Mouse (Mus musculus) retina, postnatal 7 days (tissue): ENCODE results near the gene Ctcfl.
"Not testable (repeated sequence)": the region's sequence is repeated elsewhere in the genome, so short reads cannot be mapped to it uniquely, and the experiment has no call there.

Experiments used
- DNase-seq: peaks from one replicate; pipeline ENCODE4 v3.0.0-alpha.2; 2012; ENCODE audit warnings: low read depth, low spot score

Gene Ctcfl

DNA sequence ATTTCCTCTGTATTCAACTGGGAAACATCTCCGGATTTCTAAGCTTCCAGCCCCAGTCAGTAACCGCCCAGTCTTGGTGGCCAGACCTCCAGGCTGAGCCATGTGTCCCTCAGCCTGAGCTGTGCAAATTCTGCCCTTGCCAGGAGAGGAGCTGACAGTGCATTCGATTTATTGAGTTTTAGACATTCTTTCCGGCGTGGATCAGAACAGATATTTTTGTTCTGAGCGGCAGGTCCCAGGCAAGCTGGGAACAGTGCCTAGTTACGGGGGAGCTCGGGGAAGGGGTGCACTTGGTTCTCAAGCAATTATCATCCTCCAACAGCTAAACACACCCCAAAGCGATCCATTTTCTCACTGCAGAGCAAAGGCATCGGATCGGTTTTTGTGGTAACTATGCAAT is 24.3 kb upstream of the Ctcfl start:
- DNase-seq, result no peak

GRCm38 (mm10) chr2:173138323-173139239 is 19.3 kb upstream of the Ctcfl start:
- DNase-seq, result no peak

DNA sequence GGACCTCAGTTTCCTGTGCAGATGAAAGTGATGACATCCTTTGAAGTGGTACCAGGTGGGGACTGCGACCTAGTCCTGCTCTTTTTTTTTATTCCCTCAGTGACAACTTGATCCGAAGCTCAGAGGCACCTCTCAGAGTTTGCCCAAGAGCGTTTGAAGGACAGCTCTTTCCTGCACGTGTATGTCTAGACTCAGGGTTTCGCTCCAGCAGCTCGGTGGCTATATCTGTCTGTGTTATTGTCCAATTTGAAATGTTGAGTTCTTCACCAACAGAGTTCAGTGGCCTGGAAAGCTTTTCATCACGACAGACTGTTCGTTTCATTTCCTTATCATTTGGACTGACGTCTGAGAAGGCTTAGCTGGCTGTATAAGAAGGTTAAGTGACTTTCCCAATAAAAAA is 15.4 kb upstream of the Ctcfl start:
- no peak for DNase-seq

DNA sequence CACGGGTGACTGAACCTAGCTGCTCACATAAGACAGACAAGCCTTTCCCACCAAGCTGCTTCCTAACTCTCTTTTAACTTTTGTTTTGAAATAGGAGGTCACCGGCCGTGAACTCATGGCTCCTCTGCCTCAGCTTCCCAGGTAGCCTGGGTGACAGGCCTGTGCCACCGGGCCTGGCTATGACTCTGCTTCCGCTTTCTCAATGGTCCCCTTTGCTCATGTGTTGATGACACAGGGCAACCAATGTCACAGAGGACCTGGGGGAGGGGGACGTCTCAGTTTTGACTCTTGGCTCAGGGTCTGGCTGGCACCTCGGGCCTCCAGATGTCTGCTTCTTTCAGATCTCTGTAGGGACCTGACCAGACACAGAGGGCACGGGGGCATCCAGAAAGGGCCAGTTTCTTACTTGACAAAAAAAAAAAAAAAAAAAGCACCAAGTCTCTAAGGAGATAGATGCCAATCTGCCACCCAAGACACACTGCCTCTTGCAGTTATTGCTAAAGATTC is 13.5 kb upstream of the Ctcfl start:
- DNase-seq, result no peak

- DNase-seq, result no peak
These were observed 12.9 kb upstream of the Ctcfl start for GRCm38 (mm10) chr2:173132262-173132661.

- DNase-seq, result no peak
These were observed 9.8 kb upstream of the Ctcfl start for GRCm38 (mm10) chr2:173129111-173129510.

- no peak for DNase-seq
These were observed 7.1 kb upstream of the Ctcfl start for GRCm38 (mm10) chr2:173126386-173126785.

DNA sequence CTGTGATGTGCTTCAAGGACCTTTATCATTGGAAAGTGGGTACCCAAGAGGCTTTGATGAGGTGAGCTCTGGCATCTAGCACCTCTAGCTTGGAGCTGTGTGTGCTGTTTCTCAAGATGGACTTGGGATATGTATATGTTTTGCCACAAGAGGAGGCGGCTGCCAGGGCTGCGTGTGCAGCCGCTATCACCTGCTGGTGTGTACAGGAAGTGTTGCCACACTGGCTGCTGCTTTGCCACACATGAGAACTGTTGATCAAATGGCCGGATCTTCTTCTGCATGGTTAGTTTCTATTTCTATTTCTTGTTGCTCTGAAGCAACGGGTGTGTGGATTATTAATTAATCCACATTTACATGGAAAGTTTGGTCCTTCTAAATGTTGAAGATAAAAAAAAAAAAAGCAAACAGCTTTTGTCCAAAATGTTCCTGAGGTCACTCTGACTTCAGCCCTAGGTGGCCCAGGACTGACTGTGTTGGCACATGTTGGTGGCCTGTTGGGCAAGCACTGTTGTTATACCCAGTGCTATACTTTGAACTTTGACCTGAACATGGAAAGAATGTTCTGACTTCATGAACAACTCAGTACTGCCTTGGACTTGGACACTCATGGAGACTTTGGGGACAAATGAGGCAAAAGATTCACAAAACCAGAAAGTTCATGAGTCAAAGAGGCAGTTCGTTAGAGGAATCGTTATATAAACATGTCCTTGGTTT is 4.9 kb upstream of the Ctcfl start:
- DNase-seq, result no peak

GRCm38 (mm10) chr2:173120117-173120516 is 792 bp upstream of the Ctcfl start:
- DNase-seq, result not testable (repeated sequence)

GRCm38 (mm10) chr2:173113796-173114195 is 5.5 kb downstream of the Ctcfl start:
- DNase-seq, result not testable (repeated sequence)

DNA sequence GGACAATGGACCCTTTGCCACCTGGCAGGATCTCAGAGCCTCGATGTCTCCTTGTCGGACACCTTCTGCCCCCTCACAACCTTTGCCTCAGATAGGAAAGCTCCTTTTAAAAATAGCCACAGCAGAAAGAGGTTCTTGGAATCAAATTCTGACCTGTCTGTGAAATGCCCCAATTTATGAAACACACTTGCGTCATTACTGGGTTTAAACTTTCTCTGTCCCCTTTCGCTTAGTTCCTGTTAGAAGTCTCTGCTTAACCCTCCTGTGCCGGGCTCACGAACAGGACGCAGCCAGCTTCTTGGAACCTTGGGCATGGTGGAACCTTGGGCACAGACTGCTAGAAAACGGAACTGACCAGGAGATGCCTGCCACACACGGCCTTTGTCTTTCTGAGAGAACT is 8.8 kb downstream of the Ctcfl start:
- DNase-seq, result no peak

- DNase-seq, result no peak
These were observed 9.8 kb downstream of the Ctcfl start for GRCm38 (mm10) chr2:173109510-173109909.

DNA sequence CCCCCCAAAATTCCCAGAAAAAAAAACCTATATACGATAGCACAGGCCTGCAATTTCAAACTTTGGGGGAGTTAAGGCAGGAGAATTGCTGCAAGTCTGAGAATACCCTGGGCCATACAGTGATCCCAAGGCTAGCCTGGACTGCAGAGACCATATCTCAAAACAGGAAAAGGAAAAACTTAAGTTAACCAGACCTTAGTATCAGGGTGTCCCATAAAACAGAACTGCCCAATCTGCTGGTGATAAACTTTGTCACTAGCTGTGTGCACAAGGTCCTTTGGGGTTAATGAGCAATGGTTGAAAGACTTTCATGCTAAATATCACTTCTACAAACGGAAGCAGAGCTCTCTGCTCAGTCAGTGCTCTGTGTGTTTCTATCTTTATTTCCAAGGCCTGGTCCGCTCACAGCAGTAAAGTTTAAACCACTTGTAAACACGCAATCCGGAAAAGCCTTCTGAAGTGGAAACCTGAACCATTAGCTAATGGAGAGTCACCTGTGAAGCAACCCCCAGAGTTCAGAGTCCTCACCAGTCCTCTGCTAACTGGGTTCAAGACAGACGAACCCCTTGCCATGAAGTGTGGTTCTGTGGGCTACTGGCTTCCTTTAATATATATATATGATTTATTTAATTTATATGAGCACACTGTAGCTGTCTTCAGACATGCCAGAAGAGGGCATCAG is 10.7 kb downstream of the Ctcfl start:
- DNase-seq, result no peak

DNA sequence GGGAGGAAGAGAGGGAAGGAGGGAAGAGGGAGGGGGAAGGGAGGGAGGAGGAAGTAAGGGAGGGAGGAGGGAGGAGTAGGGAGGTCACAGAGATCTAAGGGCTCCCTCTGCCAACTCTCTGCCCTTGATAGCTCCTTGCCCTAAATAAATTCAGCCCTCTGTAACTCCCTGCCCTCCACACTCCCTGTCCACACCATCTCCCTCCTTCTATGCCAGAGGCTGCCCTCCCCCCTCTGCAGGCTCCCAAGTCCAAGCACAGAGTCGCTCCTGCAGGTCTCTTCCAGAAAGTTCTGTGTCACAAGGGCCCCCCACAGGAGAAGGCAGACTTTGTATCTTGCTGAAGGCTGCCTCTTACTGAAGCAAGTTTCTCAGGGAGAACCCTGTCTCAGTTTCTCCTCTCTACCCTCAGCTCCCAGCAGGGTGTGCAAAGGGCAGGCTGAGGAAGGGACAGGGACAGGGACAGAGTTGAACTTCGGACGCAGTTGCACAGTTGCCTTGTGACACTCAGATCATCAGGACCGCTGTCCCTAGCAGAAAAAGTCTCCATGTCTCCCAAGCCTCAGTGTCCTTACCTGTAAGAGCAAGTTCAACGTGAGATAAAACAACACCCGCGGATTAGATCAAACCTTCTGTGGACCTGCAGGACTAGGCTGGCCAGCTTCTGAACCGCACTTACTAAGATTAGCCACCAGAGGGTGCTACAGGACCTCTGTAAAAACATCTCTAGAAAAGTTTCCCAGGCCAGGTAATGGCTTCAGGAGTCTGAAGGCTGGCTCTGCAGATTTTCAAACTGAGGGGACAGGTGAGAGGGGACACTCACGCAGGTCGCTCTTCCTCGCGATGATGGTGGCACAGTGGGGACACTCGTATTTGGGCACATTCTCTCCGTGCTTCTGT is 12.2 kb downstream of the Ctcfl start:
- peak; percentile 61 for DNase-seq

DNA sequence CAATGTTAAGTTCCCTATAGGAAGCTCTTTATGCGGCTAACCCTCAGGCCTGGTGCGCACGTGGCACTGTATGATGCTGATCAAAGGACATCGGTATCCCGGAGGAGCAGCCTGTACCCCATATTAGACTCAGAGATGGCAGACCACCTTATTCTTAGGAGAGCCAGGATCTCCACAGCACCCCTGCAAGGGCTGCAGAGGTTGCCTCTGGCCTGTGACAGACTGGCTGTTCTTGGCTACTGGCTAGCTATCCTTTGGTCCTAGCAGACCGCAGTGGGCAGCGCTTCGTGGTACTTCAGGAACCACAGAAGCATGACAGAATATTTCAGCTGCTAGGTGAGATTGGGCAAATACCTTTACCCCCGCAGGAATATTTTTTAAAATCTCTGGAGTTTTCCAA is 12.9 kb downstream of the Ctcfl start:
- no peak for DNase-seq

GRCm38 (mm10) chr2:173097337-173097736 is 22.0 kb downstream of the Ctcfl start:
- DNase-seq, result not testable (repeated sequence)

GRCm38 (mm10) chr2:173089437-173089836 is 29.9 kb downstream of the Ctcfl start:
- DNase-seq, result peak; percentile 69

GRCm38 (mm10) chr2:173087405-173087804 is 31.9 kb downstream of the Ctcfl start:
- no peak for DNase-seq

DNA sequence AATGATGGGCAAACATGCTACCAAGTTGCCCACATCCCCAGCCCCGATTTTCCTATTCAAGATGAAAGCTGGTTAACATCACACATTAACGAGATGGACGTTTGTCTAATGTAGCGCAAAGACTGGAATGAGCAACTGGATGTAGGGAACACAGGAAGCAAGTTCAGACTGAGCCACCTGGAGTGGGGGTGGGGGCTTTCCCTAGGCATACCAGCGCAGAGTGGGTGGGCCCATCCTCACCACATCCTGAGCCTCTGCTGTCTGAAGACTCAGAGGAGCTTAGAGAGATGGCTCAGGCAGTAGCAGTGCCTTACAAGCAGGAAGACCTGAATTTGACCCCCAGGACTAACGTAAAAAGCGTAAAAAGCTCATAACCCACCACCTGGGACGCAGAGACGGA is 33.6 kb downstream of the Ctcfl start:
- no peak for DNase-seq

- DNase-seq, result no peak
These were observed 34.5 kb downstream of the Ctcfl start for GRCm38 (mm10) chr2:173084871-173085270.
